ENCODE assay signal across 10 mouse cellular contexts in genomic region chr13:76969386-76969785, GRCm38 (mm10).
A peak's percentile ranks its signal among the peaks of the same experiment; 100 is the strongest.
DNase-seq lines count a peak whose midpoint lies in the region; ATAC-seq and TF ChIP-seq lines count a peak whose summit lies in the region.
"Had no signal": no experiment of that assay in that cellular context is flagged by ENCODE, and none has a peak within 500 bp of the region (broad histone marks: within the 10 kb centered on the region; RNA-seq: fewer than 3 reads in every experiment).

No protein-coding gene starts in this region.

- H3K4me3 ChIP-seq in intestine, postnatal 0 days (ENCODE audit: low read depth, low read length): no peak overlapping the region
- no peak overlapping the region for H3K4me3 ChIP-seq in intestine, embryonic 15.5 days (replicated peaks)
- no peak overlapping the region for H3K4me3 ChIP-seq in hindbrain, embryonic 13.5 days
- H3K4me3 ChIP-seq in limb, embryonic 10.5 days: no peak overlapping the region
- no peak overlapping the region for H3K4me3 ChIP-seq in neural tube, embryonic 14.5 days (ENCODE audit: low read depth, low read length)
- H3K4me3 ChIP-seq: embryonic facial prominence, embryonic 12.5 days; limb, embryonic 15.5 days had no signal

- peak; percentile 24 for DNase-seq in MEL-GATA-1-ER (ENCODE audit: extremely low read depth, low read depth)
- DNase-seq in cerebellum, postnatal 25 days: peak; percentile 31 to 64
- DNase-seq in limb, embryonic 10.5 days (ENCODE audit: low spot score): peak; percentile 46
- no peak for DNase-seq in ovary, postnatal 36 days (ENCODE audit: low spot score)

- no peak for ATAC-seq in intestine, postnatal 0 days
- no peak for ATAC-seq in intestine, embryonic 15.5 days
- peak; percentile 21; the same call in 1 of the 2 replicates for ATAC-seq in hindbrain, embryonic 13.5 days (ENCODE audit: low FRiP score)
- ATAC-seq in neural tube, embryonic 14.5 days (ENCODE audit: low read depth): 0 out of 2 replicates have a peak, but pooled peaks have one; percentile 83

- no peak overlapping the region for H3K4me2 ChIP-seq in intestine, postnatal 0 days (replicated peaks; ENCODE audit: low read depth)
- no peak overlapping the region for H3K4me2 ChIP-seq in intestine, embryonic 15.5 days (replicated peaks)
- no peak overlapping the region for H3K4me2 ChIP-seq in hindbrain, embryonic 13.5 days
- no peak overlapping the region for H3K4me2 ChIP-seq in neural tube, embryonic 14.5 days (ENCODE audit: low read depth, low read length)
- H3K4me2 ChIP-seq: embryonic facial prominence, embryonic 12.5 days; limb, embryonic 15.5 days had no signal

- H3K27me3 ChIP-seq in intestine, postnatal 0 days (replicated peaks; ENCODE audit: control insufficient read depth, insufficient read depth, low read length): no peaks in the 10 kb centered on the region
- H3K27me3 ChIP-seq in intestine, embryonic 15.5 days (replicated peaks): no peaks in the 10 kb centered on the region; the same call in 1 of the 2 replicates
- H3K27me3 ChIP-seq in hindbrain, embryonic 13.5 days: no peaks in the 10 kb centered on the region
- no peaks in the 10 kb centered on the region for H3K27me3 ChIP-seq in limb, embryonic 10.5 days (ENCODE audit: low read depth, poor library complexity, severe bottlenecking)
- H3K27me3 ChIP-seq in neural tube, embryonic 14.5 days (ENCODE audit: control insufficient read depth, insufficient read depth, low read length): no peaks in the 10 kb centered on the region
- H3K27me3 ChIP-seq: embryonic facial prominence, embryonic 12.5 days; limb, embryonic 15.5 days had no signal

- WGBS in intestine, postnatal 0 days: 1% methylated on average over 2 of the region's 2 CpGs
- WGBS in intestine, embryonic 15.5 days: 4% methylated on average over 2 of the region's 2 CpGs
- WGBS in hindbrain, embryonic 13.5 days: 2% methylated on average over 2 of the region's 2 CpGs
- 2% methylated on average over 2 of the region's 2 CpGs for WGBS in limb, embryonic 10.5 days
- WGBS in neural tube, embryonic 14.5 days: 0% methylated on average over 2 of the region's 2 CpGs

- peak; percentile 86 for TF ChIP-seq CTCF in intestine, postnatal 0 days (IDR thresholded peaks at IDR 0.05; ENCODE audit: low read depth)

- no peak overlapping the region for H3K27ac ChIP-seq in intestine, postnatal 0 days (ENCODE audit: low read depth, low read length)
- H3K27ac ChIP-seq in intestine, embryonic 15.5 days: no peak overlapping the region
- H3K27ac ChIP-seq in hindbrain, embryonic 13.5 days: no peak overlapping the region
- no peak overlapping the region for H3K27ac ChIP-seq in limb, embryonic 10.5 days
- no peak overlapping the region for H3K27ac ChIP-seq in neural tube, embryonic 14.5 days (ENCODE audit: low read depth, low read length)
- H3K27ac ChIP-seq: embryonic facial prominence, embryonic 12.5 days; limb, embryonic 15.5 days had no signal

- H3K9me3 ChIP-seq in intestine, postnatal 0 days (ENCODE audit: control insufficient read depth): no peaks in the 10 kb centered on the region
- no peaks in the 10 kb centered on the region for H3K9me3 ChIP-seq in intestine, embryonic 15.5 days
- no peaks in the 10 kb centered on the region for H3K9me3 ChIP-seq in hindbrain, embryonic 13.5 days
- H3K9me3 ChIP-seq in limb, embryonic 10.5 days (replicated peaks): no peaks in the 10 kb centered on the region
- no peaks in the 10 kb centered on the region for H3K9me3 ChIP-seq in neural tube, embryonic 14.5 days (ENCODE audit: control insufficient read depth, low read length)
- H3K9me3 ChIP-seq: embryonic facial prominence, embryonic 12.5 days; limb, embryonic 15.5 days had no signal

- H3K4me1 ChIP-seq in intestine, postnatal 0 days (replicated peaks; ENCODE audit: control insufficient read depth, insufficient read depth, low read length): no peaks in the 10 kb centered on the region
- H3K4me1 ChIP-seq in intestine, embryonic 15.5 days (replicated peaks): no peaks in the 10 kb centered on the region
- no peaks in the 10 kb centered on the region for H3K4me1 ChIP-seq in hindbrain, embryonic 13.5 days (replicated peaks)
- H3K4me1 ChIP-seq in limb, embryonic 10.5 days: 0 out of 2 replicates have a peak, but pooled peaks cover 3% of the 10 kb centered on the region
- no peaks in the 10 kb centered on the region for H3K4me1 ChIP-seq in neural tube, embryonic 14.5 days (ENCODE audit: control insufficient read depth, insufficient read depth, low read length)
- H3K4me1 ChIP-seq: limb, embryonic 15.5 days had no signal

- H3K36me3 ChIP-seq in intestine, postnatal 0 days (ENCODE audit: control insufficient read depth, insufficient read depth): no peaks in the 10 kb centered on the region
- H3K36me3 ChIP-seq in intestine, embryonic 15.5 days: no peaks in the 10 kb centered on the region
- H3K36me3 ChIP-seq in hindbrain, embryonic 13.5 days: no peaks in the 10 kb centered on the region
- no peaks in the 10 kb centered on the region for H3K36me3 ChIP-seq in limb, embryonic 10.5 days
- H3K36me3 ChIP-seq in neural tube, embryonic 14.5 days (ENCODE audit: control insufficient read depth, insufficient read depth, low read length): no peaks in the 10 kb centered on the region
- H3K36me3 ChIP-seq: embryonic facial prominence, embryonic 12.5 days; limb, embryonic 15.5 days had no signal

- H3K9ac ChIP-seq in intestine, postnatal 0 days (ENCODE audit: low read depth, low read length): no peak overlapping the region
- H3K9ac ChIP-seq in intestine, embryonic 15.5 days: no peak overlapping the region
- H3K9ac ChIP-seq in hindbrain, embryonic 13.5 days: no peak overlapping the region
- H3K9ac ChIP-seq in neural tube, embryonic 14.5 days (replicated peaks; ENCODE audit: low read depth, low read length): no peak overlapping the region
- H3K9ac ChIP-seq: embryonic facial prominence, embryonic 12.5 days; limb, embryonic 15.5 days had no signal

Comparison
In these comparisons a context has a peak if more than half of its experiments do, and no peak if none do; other contexts are left out.
1. ATAC-seq: peak in hindbrain, embryonic 13.5 days (single experiment) and neural tube, embryonic 14.5 days (single experiment); none in intestine, postnatal 0 days (single experiment) and intestine, embryonic 15.5 days (single experiment).